Mouse (Mus musculus) kidney, postnatal 4 days (tissue): ENCODE measurements at regions not wholly inside any gene's neighbourhood (a gene's known extent, or its start where the extent isn't known, plus 50 kb on each side); places are given as distances from the start of the nearest gene placed in this dataset.
A peak's percentile ranks its signal among the peaks of the same experiment; 100 is the strongest.

Source experiments
- DNase-seq, 2 experiments: peaks; one replicate each; pipeline ENCODE4 v3.0.0; 2021; ENCODE audit warnings: mixed read lengths in 2 of 2

DNA sequence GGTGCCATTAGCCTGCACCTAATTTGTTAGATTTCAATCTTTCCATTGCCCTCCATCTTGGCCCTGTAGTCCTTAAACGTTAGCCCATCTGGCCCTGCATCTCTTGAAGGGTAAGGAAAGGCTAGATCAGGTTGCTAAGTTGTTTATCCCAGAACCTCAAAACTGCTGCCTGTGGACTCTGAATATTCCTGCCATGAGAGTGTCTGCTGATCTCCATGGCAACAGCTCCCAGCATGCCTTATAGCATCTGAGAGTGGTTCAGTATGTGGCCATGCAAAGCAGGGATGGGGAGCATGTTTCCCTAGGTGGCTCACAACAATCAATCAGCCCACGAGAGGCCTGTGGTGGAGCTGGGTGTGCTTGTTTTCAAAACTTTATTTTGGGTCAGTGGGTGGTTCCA lies 346.3 kb downstream of the Rps24 start:
- no peak for DNase-seq

DNA sequence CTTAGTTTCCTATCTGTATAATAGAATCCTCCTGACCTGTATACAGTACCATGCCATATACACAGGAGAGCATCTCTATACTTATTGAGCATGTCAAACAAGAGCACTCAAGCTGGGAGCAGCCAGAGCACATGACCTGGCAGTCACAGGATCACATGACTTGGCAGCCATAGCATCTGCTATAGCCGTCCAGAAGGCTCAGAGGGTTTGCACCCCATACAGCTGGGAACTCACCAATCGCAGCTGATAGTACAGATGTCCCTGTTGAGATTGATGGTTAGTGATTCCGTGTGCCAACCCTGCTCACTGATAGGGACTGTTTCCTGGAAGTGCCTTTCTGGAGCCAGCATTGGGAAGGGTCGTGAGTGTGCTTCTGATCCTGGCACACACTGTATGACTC lies 351.3 kb downstream of the Rps24 start:
- no peak for DNase-seq

DNA sequence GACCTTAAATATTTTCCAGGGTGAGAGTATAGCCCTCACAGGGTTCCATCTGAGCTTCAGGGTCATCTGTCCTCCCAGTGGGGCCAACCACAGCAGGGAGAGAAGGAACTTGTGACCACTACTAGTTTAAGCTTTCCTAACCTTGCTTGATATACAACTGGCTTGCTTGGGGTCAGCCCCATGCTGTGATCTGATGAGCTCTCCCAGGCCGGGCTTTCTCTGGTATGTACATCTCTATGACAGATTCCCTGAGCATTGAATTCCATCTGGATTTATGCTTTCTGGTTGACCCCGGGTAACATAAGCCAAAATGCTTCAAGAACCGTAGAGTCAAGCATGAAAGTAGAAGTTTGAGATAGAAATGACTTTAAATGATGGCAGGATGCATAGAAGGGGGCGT lies 352.1 kb downstream of the Rps24 start:
- no peak for DNase-seq

DNA sequence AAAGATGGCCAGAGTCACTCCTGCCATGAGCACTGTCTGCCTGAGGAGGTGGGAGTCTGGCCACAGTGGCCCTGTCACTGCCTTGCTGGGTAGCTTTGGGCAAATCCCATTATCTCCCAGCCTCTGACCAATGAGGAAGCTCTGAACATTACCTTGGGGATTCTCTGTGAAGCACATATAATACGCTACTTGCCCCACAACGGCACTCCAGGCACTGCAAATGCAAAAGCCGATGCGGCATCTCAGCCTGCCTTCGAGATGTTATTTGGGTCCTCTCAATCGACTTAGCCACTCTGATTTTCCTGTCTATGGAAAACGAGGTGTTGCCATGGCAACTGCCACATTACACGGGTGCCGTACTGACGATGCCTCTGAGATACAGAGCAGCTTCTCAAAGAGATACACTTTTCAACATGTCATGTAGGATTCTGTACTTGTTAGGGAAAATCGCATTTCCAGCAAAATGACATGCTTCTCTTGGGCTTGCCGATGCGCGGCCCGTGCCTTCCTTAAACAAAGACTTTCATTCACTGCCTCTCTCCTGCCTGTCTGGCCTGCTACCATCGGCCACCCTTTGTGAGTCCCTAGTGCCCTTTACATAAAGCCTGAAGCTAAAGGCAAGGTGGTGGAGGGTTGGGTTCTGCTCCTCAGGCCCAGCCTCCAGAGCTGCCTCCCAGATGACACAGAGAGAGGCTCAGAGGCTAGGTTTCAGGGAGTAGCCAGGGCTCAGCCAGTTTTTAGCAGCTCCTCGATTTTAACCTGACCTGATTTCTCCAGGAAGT lies 355.0 kb downstream of the Rps24 start:
- no peak for DNase-seq

DNA sequence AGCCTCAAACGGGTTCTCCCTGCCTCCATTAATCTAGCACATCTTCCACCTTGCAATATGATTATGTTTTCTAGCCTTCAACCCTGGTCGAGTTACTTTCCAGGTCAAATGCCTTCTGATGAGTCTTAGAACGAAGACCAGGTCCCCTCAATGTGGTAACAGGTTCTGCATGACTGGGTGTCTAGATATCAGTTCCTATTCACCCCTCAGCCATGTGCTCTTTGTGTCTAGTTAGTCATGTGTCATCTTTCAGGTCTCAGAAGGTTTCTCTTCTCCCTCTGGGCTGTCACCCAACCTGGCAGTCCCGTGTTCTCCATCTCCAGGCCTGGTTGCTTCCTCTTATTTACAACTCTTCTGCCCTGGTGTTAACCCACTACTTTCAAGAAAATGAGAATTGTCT lies 356.7 kb downstream of the Rps24 start:
- DNase-seq: no peak

DNA sequence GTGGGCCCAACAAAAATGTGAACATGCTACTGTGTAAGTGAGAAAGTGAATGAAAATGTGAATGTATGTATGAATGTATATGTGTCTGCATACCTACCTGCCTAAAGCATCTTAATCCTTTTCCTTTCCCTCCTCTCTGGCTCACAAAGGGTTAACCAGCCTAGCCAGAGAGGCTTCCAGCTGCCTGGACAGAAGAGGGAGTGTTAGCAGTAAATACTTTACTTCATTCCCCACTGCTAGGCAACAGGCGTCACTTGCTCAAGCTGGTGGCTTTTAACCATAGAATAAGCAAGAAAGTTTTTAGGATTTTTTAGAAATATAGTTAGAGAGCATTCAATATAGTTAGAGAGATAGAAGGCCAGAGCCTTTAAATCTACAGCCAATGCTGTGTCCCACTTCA lies 363.6 kb downstream of the Rps24 start:
- no peak for DNase-seq

DNA sequence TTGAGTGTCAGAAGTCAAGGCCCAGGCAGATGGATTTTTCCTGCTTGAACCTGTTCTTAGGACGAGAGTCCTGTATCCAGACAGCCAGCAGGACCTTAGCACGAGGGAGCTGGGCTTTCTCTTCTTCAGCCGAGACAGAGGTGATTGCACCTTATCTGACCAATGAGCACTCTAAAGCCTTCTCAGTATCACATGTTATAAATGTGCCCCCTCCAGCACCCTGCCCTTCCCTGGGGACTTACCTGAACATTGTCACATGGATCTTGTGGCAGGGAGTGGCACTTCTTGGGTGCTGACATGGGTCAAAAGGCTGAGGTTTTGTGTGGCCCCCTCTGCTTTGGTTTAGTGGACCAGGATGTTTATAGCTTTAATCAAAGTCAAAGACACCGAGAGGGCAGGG lies 367.5 kb downstream of the Rps24 start:
- DNase-seq: no peak

DNA sequence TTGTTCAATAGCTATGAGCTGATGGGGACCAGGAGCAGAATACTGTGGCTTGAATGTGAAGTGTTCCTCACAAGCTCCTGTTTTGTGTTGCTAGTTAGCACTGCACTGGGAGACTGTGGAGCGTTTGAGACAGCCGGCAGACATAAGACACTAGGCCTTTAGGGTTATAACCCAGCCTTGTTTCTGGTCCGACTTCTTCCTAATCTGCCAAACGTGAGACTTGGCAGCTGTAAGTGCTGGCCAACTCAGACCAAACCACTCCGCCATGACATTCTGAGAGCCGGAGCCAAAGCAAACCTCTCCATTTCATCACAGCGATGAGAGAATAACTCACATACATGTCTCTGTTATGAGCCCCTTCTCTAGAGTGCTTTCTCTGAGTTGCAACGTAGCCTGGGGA lies 375.2 kb downstream of the Rps24 start:
- DNase-seq: no peak

DNA sequence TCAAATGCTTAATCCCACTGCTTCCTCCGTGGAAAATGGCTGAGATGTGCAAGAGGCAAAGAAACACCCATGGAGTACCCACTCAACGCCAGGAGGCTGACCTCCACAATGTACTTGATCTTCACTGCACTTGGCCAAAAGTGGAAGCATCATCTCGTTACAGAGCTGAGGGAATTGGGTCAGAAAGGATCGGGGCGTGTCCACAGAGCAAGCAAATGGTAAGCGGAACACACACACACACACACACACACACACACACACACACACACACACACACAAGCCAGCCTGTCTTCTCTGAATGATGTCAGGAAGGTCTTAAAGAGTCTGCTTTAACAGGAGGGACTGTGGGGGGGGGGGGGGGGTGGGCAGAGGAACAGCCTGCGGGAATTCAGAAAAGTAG lies 375.7 kb downstream of the Rps24 start:
- DNase-seq: no peak

DNA sequence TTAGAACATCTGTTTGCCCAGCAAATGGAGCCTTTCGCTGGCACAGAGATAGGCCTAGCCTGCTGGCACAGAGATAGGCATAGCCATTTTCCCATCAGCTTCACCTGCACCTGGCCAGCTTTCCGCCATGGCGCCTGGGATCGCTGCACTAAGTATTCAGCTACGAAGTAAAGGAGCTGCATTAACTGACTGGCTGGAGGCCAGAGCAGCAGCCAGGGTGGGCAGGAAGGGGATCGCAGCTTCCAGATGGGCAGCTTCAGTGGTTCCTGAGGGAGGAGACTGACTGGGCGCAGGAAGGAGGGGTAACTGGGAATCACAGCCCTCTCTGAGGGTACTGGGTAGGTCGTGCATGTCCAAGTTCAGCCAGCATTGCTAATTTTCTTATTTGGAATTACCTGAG lies 376.2 kb downstream of the Rps24 start:
- peak in 1 of 2 experiments; percentile 18 for DNase-seq

DNA sequence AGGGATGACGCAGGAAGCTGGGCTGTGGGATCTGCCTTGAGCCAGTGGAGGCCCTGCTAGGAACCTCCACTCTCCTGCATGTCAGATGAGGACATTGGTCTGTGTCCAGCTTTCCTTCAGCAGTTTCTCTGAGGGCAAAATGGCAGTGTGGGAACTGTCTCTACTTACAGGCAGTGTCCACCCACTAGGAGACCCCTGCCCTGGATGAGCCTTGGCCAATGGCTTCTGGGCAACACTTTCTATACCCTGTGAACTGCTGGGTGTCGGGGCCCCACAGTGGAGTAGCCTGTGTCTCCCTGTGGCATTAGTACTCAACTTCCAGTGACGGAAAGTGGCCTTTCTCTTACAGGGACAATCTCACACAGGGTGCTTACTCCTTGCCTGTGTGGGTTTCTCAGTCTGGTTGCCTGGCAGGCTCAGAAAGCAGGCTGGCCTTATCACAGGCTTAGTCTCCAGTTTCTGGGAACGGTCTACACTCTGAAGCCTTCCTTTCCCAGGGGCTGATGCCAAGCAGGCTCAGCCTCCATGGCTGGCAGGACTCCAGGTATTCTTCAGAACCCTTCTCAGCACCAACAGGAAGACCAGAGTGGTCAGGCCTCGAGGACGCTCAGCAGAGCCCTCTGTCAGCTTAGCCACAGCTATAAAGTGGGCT lies 378.8 kb downstream of the Rps24 start:
- no peak for DNase-seq

DNA sequence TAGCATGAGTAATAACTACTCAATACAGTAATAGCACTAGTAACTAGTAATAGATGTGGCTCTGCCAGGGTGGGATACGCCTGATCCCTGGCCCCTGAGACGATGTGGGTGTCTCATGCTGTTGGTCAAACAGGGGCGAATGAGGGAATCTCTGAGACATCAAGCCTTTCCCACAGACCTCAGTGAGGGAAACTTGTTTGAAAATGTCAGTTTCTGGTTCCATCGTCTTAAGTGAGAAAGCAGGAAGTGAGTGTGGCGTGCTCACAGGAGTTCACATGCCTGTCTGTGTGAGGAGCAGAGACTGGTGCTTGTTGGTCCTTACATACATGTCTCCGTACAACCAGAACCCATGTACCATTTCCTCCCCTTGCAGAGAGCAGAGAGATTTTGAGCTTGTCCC lies 380.9 kb downstream of the Rps24 start:
- DNase-seq: no peak

DNA sequence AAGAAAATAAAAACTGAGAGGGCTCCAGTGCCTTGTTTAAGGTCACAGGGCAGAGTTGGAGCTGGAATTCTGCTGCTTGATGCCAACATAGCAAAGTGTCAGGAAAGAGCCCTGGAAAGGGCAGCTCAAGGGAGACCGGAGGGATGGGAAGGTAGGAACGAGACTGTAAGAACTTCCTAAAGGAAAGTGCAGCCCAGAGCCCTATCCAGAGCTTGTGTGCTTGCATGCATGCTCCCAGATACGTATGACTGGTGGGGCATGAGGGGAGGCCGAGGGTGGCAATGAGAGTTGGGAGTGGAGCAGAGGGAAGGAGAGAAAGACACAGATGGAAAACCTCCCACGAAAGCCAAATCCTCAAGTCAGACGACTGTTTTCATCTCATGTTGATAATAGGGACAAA lies 381.8 kb downstream of the Rps24 start:
- no peak for DNase-seq

DNA sequence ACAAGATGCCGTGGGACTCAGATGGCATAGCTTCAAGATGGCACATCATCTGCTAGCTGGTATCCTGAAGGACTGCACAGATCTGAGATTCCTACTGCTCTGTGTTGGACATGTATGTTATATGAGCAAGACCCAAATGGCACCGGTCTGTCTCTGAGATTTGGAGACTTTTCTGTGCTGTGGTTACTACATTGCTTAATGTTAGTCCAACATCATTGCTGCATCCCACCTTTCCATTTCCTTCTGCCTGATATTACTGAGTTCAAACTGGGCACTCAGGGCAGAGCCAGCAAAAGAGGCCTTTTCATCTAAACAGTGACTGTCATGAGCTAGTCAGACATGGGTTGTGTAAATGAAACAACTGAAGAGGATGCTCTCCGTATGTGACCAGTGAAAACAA lies 383.3 kb downstream of the Rps24 start:
- DNase-seq: no peak

DNA sequence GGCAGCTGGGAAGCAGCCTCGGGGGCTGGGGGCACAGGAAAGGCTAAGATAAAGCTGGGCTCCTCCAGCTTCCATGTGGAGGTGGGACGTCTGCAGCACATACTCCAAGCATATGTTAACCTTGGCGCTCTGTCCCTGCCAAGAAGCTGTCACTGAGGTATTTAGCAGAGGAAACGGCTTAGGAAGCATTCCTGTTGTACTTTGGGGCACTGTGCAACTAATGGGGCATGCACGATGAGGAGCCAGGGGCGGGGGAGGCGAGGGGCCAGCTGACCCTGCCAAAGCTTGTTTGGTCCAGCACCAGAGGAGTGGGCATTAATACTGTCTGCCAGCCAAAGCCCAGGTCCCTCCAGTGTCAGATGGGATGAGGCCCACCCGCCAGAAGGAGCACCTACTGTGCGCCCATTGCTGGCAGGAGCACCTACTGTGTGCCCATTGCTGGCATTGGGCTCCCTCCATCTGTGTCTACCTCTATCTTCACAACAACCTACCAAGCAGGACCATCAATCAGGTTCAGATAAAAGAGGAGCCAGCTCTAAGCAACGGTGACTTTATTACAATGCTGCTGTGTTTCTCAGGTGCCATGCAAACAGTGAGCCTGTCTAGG lies 384.6 kb downstream of the Rps24 start:
- peak; percentile 49 to 61 for DNase-seq

DNA sequence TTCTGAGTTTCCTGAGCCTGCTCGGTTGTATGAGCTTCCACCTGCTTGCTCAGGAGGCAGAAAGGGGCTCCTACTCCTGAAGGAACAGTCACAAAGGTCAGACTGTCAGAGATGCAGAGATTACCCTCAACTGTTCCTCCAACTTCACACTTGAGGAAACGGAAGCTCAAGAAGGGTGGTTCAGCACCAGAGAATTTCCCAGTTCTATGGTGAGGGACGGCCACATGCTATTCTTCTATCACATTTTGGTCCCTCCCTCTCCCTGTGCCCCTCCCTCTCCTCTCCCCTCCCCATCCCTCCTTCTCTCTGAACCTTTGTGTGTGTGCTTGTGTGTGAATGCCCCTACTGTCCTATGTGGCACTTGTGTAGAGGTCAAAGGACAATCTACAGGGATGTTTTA lies 386.0 kb downstream of the Rps24 start:
- DNase-seq: no peak

DNA sequence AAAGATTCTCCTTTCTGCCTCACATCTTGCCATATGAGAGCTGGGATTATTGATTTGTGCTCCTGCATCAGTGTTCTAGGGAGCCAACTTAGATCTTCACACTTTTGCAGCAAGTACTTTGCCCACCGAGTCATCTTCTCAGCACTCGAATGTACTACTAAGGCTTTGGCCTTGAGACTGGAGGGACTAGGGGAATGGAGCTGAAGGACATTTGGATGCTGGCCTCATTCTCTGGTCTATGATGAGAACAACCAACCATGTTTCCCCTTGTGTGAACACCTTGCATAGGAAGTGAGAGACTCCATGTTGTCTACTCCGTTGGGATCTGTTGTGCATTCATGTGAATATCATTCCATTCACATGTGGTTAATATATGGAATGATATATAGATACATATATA lies 386.5 kb downstream of the Rps24 start:
- no peak for DNase-seq

DNA sequence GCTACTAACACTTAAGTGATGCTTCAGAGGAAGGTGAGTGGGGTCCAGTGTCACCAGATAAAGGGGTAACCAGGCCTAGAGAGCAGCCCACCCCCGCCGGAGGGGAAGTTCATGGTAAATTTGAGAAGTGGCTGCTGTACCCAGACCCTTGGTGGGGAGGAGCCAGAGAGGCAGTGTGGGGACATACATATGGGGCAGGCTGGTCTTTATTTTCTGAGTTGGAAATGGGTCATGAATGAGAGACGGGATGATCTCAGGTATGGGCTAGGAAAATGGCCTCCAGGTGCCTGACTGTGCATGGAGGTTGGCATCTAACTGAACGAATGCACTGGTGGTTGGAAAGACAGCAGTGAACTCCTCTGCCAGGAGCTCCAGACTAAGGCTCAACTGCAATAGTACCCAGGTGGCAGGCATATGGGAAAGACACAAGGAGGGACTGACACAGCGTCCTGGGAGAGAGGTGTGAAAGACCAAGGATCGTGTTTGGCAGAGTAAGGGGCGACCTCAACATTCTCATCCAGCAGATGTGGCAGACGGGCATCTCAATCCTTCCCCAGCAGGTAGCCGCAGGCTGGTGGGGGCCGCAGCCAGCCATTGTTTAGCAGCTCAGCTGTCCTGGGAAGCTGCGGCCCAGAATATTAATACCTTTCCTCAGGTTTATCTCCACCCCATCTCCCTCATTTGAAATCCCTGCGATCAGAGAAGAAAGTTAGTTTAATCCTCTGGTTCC lies 387.7 kb downstream of the Rps24 start:
- no peak for DNase-seq

DNA sequence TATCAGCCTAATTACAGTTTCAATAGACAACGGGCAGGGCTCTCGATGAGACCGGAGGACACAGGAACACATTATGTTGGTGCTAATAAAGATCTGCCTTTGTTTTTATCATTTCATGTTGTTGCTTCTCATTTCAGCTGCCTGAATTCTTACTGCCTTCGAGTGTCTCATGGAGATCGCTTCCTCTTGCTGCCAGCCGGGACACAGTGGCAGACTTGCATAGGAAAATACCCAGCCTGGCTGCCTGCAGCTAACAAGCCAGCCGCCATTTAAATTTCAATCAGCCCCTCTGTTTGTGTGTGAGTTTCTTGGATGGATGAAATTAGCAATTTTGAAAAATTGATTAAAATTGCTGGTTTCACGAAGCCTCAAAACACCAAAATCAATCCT lies 388.2 kb downstream of the Rps24 start:
- DNase-seq: no peak

DNA sequence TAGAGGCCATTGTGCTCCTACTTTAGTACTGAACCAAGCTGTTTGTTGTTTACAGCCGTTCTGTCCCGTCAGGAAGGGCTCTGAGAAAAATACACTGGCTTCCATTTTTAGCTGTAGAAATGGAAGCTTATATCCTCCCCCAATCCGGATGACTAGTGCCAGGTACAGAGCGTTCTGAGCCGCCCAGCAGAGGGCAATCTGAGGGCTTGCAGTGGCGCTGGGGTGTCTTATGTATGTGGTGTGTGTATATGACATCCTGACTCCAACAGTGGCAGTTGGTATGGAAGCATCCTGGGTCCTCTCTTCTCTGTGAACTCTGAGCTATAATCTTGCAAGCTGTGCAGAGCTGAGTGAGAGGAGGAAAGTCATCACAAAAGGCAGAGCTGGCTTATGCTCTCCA lies 389.0 kb downstream of the Rps24 start:
- no peak for DNase-seq

DNA sequence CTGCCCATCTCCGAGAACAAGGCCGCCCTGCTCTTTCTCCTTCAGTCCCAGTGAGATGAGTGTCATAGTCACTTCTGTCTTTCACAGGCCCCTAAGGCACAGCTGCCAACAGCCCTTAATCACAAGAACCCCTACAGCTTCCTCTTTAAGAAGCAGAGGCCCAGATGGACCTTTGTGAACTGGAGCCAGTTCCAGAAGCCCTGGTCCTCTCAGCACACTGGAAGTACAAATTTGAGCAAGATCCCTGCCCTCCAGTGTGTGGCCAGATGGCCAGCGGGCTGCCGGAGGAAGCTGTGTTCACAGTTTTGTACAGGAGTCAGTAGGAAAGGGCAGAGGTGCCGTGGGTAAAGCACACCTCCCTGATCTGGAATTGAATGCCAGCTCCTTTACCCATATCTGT lies 389.6 kb downstream of the Rps24 start:
- DNase-seq: no peak

DNA sequence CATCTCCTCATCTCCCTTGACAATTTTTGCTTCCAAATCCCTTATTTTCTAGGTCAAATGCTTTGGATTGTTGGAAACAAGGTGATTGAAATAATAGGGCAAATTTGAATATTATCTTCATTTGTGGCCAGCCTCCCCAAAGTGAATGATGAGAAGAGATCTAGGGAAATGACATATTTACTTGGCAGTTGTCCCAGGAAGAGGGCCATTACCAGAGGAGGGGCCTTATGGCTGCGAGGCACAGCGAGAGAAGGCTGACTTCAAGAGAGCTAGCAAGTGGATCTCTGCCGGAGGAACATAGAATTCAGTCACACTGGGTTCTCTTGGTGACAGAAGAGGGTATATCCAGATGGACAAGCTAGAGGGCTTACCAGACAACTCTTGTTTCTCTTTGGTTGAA lies 390.9 kb downstream of the Rps24 start:
- DNase-seq: no peak

DNA sequence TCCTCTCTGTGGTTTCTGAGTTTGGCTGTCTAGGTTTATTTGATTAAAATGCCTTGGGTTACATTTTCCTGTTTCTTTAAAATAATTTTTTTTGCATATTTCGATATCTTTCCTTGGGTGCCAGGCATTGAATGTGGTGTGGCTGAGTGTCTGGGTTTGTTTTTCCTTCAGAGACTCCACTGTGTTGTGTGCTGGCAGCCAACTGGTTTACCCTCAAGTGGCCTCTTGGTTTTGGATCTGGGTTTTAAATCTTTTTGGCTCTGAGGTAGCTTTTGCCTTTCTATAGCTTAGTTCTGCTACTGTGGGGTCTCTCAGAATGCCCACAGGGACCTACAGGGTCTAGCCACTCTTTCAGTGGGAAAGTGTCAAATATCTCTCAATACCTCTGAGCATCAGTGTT lies 399.2 kb downstream of the Rps24 start:
- no peak for DNase-seq

DNA sequence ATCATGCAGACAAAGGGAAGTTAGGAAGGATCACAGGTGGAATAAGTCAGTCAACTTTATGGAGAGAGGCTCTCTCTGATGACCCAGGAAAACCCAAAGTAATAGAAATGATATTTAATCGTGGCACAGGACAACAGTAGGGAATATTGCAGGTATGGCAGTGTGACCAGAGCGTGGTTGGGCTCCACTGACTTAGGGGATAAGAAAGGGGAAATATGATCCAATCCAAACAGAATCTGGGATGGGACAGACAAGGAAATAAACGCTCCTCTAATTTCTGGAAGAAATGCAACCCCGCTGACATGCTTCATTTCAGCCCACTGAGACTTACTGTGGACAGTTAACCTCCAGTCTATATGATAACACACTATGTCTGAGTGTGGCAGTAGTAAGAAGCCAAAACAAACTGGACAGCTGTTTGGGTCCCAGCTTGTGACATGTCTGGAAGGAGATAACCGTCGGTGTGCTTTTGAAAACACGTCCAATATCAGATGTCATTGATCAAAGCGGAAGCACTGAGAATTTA lies 400.0 kb downstream of the Rps24 start:
- DNase-seq: no peak
